12 mouse cellular contexts compared by ENCODE assay signal in the genomic region with DNA sequence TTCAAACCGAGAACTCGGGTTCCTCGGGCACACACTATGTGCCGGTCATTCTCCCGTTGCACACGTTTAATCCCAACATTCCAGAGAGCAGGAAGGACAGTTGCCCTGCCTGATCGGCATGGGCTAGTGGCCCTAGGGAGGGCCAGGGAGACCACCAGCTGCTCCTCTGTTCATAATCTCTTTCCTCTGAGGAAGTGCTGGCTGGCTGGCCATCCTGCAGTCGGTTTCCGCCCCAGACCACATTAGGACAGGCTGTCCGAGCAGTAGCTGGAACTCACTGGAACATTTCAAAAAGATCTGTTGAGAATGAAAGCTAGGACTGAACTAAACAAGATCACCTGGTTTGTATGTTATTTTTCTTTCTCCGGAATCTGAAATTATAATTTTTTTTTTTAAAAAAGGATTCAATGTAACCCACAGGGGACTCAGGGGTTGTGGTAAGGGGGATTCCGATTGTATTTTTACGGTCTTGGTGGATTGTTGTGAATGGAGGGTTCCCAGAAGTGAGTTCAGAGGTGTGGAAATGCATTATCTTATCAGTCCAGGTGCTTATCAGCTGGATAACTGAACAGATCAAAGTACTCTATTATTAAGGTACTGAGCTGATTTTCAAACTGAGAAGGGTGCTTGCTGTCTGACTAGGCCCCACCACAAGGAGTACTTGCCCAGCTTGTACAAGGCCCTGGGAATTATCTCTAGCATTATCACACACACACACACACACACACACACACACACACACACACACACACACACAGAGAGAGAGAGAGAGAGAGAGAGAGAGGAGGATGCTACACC.
A peak's percentile ranks its signal among the peaks of the same experiment; 100 is the strongest.
DNase-seq lines count a peak whose midpoint lies in the region; ATAC-seq and TF ChIP-seq lines count a peak whose summit lies in the region.
"Had no signal": no experiment of that assay in that cellular context is flagged by ENCODE, and none has a peak within 500 bp of the region (broad histone marks: within the 10 kb centered on the region; RNA-seq: fewer than 3 reads in every experiment).

No protein-coding gene starts in this region.

- H3K36me3 ChIP-seq in heart, embryonic 10.5 days = no peaks in the 10 kb centered on the region
- no peaks in the 10 kb centered on the region for H3K36me3 ChIP-seq in midbrain, postnatal 0 days (ENCODE audit: insufficient read depth, low read length)
- H3K36me3 ChIP-seq: forebrain, embryonic 10.5 days; hindbrain, embryonic 15.5 days; midbrain, embryonic 10.5 days had no signal

- H3K9me3 ChIP-seq in heart, embryonic 10.5 days = no peaks in the 10 kb centered on the region
- no peaks in the 10 kb centered on the region for H3K9me3 ChIP-seq in midbrain, postnatal 0 days (ENCODE audit: low read length)
- H3K9me3 ChIP-seq: forebrain, embryonic 10.5 days; hindbrain, embryonic 15.5 days; midbrain, embryonic 10.5 days had no signal

- H3K4me1 ChIP-seq in heart, embryonic 10.5 days = peaks cover 30% of the 10 kb centered on the region
- H3K4me1 ChIP-seq in midbrain, postnatal 0 days (ENCODE audit: insufficient read depth, low read length) = peaks cover 3% of the 10 kb centered on the region; the same call in 1 of the 2 replicates

- no peaks in the 10 kb centered on the region for H3K27me3 ChIP-seq in heart, embryonic 10.5 days (ENCODE audit: insufficient read depth, poor library complexity, severe bottlenecking)
- peaks cover 3% of the 10 kb centered on the region; the same call in 1 of the 2 replicates for H3K27me3 ChIP-seq in midbrain, postnatal 0 days (ENCODE audit: insufficient read depth, low read length)

- H3K4me2 ChIP-seq in midbrain, postnatal 0 days (ENCODE audit: low read depth, low read length, poor library complexity, severe bottlenecking) = no peak overlapping the region

- TF ChIP-seq CTCF in midbrain, postnatal 0 days (IDR thresholded peaks at IDR 0.05) = no peak

- peak; percentile 42 for DNase-seq in adrenal gland, postnatal 14 days
- DNase-seq in adrenal gland, adult 8-10 months = no peak
- no peak for DNase-seq in heart, embryonic 10.5 days (ENCODE audit: low spot score)
- DNase-seq in kidney, postnatal 14 days = peak; percentile 53
- peak; percentile 69 for DNase-seq in lung, postnatal 25 days (ENCODE audit: low spot score)
- no peak for DNase-seq in urinary bladder, postnatal 25 days (ENCODE audit: low spot score)
- no peak for DNase-seq in left cerebral cortex, adult 8-10 months (ENCODE audit: low spot score in 2 of 2)
- no peak for DNase-seq in midbrain, postnatal 0 days (ENCODE audit: low spot score)
- DNase-seq: cerebellum, adult 9-11 months had no signal

- 29% methylated on average over 13 of the region's 13 CpGs for WGBS in heart, embryonic 10.5 days
- 51% methylated on average over 13 of the region's 13 CpGs for WGBS in midbrain, postnatal 0 days

- H3K27ac ChIP-seq in heart, embryonic 10.5 days = peak overlapping the region; percentile 69
- H3K27ac ChIP-seq in midbrain, postnatal 0 days (ENCODE audit: low read depth, low read length) = no peak overlapping the region
- H3K27ac ChIP-seq: hindbrain, embryonic 15.5 days; midbrain, embryonic 10.5 days had no signal

- ATAC-seq in midbrain, postnatal 0 days (ENCODE audit: low FRiP score) = no peak

- no peak overlapping the region for H3K4me3 ChIP-seq in heart, embryonic 10.5 days
- no peak overlapping the region for H3K4me3 ChIP-seq in midbrain, postnatal 0 days (ENCODE audit: low read depth, low read length)
- H3K4me3 ChIP-seq: hindbrain, embryonic 15.5 days had no signal

- H3K9ac ChIP-seq in midbrain, postnatal 0 days (replicated peaks; ENCODE audit: low read length, poor library complexity, severe bottlenecking) = no peak overlapping the region
- H3K9ac ChIP-seq: hindbrain, embryonic 15.5 days had no signal

Comparison
In these comparisons a context has a peak if more than half of its experiments do, and no peak if none do; other contexts are left out.
1. DNase-seq: peak in adrenal gland, postnatal 14 days (single experiment), kidney, postnatal 14 days (single experiment) and lung, postnatal 25 days (single experiment); none in adrenal gland, adult 8-10 months (single experiment), heart, embryonic 10.5 days (single experiment), urinary bladder, postnatal 25 days (single experiment), left cerebral cortex, adult 8-10 months (0 of 2) and midbrain, postnatal 0 days (single experiment).